Mouse (Mus musculus): ENCODE results near the gene Fam187b. TPM values are rescaled to one million over a fixed set of nuclear protein-coding genes. Genes with fewer than 3 reads are reported as not detected.

The Fam187b gene
- polyA plus RNA-seq, 1 experiment: 1.00 TPM

GRCm38 (mm10) chr7:31007775-31008174 is 34.2 kb downstream of the Fam187b start:
- TF ChIP-seq POLR2A (IDR thresholded peaks at IDR 0.05; ENCODE audit: control insufficient read depth, extremely low read depth, insufficient read depth, low read length, poor library complexity): no peak
- no peak for TF ChIP-seq CTCF (IDR thresholded peaks at IDR 0.05; ENCODE audit: borderline replicate concordance, control insufficient read depth, extremely low read depth, insufficient read depth, low read length, poor library complexity)
- WGBS: 44% methylated on average over 1 of the region's 1 CpGs
- DNase-seq: no peak
- no peaks in the 10 kb centered on the region for H3K27me3 ChIP-seq (ENCODE audit: control insufficient read depth, insufficient read depth, low read length)
- H3K27ac ChIP-seq (ENCODE audit: control insufficient read depth, insufficient read depth, low read length): no peak overlapping the region
- H3K4me3 ChIP-seq (ENCODE audit: control insufficient read depth, insufficient read depth, low read length): no peak overlapping the region
- peaks cover 3% of the 10 kb centered on the region for H3K4me1 ChIP-seq (replicated peaks; ENCODE audit: control insufficient read depth, insufficient read depth, low read length)
- no peaks in the 10 kb centered on the region for H3K36me3 ChIP-seq (ENCODE audit: control insufficient read depth, insufficient read depth, low read length)

GRCm38 (mm10) chr7:31008175-31008574 is 34.6 kb downstream of the Fam187b start:
- TF ChIP-seq CTCF (IDR thresholded peaks at IDR 0.05; ENCODE audit: borderline replicate concordance, control insufficient read depth, extremely low read depth, insufficient read depth, low read length, poor library complexity) (no peak), POLR2A (IDR thresholded peaks at IDR 0.05; ENCODE audit: control insufficient read depth, extremely low read depth, insufficient read depth, low read length, poor library complexity) (no peak)
- no peak for DNase-seq
- Histone ChIP-seq H3K4me3 (ENCODE audit: control insufficient read depth, insufficient read depth, low read length) (no peak overlapping the region), H3K36me3 (ENCODE audit: control insufficient read depth, insufficient read depth, low read length) (no peaks in the 10 kb centered on the region), H3K27me3 (ENCODE audit: control insufficient read depth, insufficient read depth, low read length) (no peaks in the 10 kb centered on the region), H3K4me1 (replicated peaks; ENCODE audit: control insufficient read depth, insufficient read depth, low read length) (no peaks in the 10 kb centered on the region), H3K27ac (ENCODE audit: control insufficient read depth, insufficient read depth, low read length) (no peak overlapping the region)
- 22% methylated on average over 1 of the region's 1 CpGs for WGBS

DNA sequence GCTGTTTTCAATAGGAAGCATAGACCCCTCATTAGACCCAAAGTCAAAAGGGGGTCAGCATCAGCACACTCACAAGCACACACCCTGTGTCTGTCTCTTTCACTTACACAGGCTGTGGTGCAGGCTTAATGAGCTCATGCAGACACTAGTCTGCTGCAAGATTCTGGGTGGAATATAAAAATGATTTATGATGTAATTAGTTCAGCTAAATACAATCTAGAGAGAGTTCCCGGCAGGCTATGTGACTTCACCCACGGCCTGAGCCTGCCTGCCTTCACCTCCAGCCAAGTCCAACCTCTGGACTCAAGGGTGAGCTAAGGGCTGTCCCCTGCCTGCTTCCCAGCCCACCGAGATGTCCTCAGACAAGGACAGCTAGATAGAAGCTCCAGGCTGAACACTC is 35.3 kb downstream of the Fam187b start:
- TF ChIP-seq POLR2A (IDR thresholded peaks at IDR 0.05; ENCODE audit: control insufficient read depth, extremely low read depth, insufficient read depth, low read length, poor library complexity) (no peak), CTCF (IDR thresholded peaks at IDR 0.05; ENCODE audit: borderline replicate concordance, control insufficient read depth, extremely low read depth, insufficient read depth, low read length, poor library complexity) (no peak)
- H3K4me3 ChIP-seq (ENCODE audit: control insufficient read depth, insufficient read depth, low read length): no peak overlapping the region
- no peaks in the 10 kb centered on the region for H3K4me1 ChIP-seq (replicated peaks; ENCODE audit: control insufficient read depth, insufficient read depth, low read length)
- WGBS: 84% methylated on average over 3 of the region's 3 CpGs
- H3K27ac ChIP-seq (ENCODE audit: control insufficient read depth, insufficient read depth, low read length): no peak overlapping the region
- H3K36me3 ChIP-seq (ENCODE audit: control insufficient read depth, insufficient read depth, low read length): no peaks in the 10 kb centered on the region
- no peak for DNase-seq
- no peaks in the 10 kb centered on the region for H3K27me3 ChIP-seq (ENCODE audit: control insufficient read depth, insufficient read depth, low read length)

- Histone ChIP-seq H3K4me1 (replicated peaks; ENCODE audit: control insufficient read depth, insufficient read depth, low read length) (no peaks in the 10 kb centered on the region), H3K27ac (ENCODE audit: control insufficient read depth, insufficient read depth, low read length) (no peak overlapping the region), H3K27me3 (ENCODE audit: control insufficient read depth, insufficient read depth, low read length) (no peaks in the 10 kb centered on the region), H3K4me3 (ENCODE audit: control insufficient read depth, insufficient read depth, low read length) (no peak overlapping the region), H3K36me3 (ENCODE audit: control insufficient read depth, insufficient read depth, low read length) (no peaks in the 10 kb centered on the region)
- no peak for DNase-seq
- 92% methylated on average over 5 of the region's 5 CpGs for WGBS
- TF ChIP-seq POLR2A (IDR thresholded peaks at IDR 0.05; ENCODE audit: control insufficient read depth, extremely low read depth, insufficient read depth, low read length, poor library complexity) (no peak), CTCF (IDR thresholded peaks at IDR 0.05; ENCODE audit: borderline replicate concordance, control insufficient read depth, extremely low read depth, insufficient read depth, low read length, poor library complexity) (no peak)
Measured at GRCm38 (mm10) chr7:31012971-31013370, 39.4 kb downstream of the Fam187b start.

GRCm38 (mm10) chr7:31017104-31017901 is 43.7 kb downstream of the Fam187b start:
- no peak for DNase-seq
- Histone ChIP-seq H3K27me3 (ENCODE audit: control insufficient read depth, insufficient read depth, low read length) (no peaks in the 10 kb centered on the region), H3K4me1 (replicated peaks; ENCODE audit: control insufficient read depth, insufficient read depth, low read length) (no peaks in the 10 kb centered on the region), H3K27ac (ENCODE audit: control insufficient read depth, insufficient read depth, low read length) (no peak overlapping the region), H3K36me3 (ENCODE audit: control insufficient read depth, insufficient read depth, low read length) (no peaks in the 10 kb centered on the region), H3K4me3 (ENCODE audit: control insufficient read depth, insufficient read depth, low read length) (no peak overlapping the region)
- 30% methylated on average over 10 of the region's 10 CpGs for WGBS
- TF ChIP-seq CTCF (IDR thresholded peaks at IDR 0.05; ENCODE audit: borderline replicate concordance, control insufficient read depth, extremely low read depth, insufficient read depth, low read length, poor library complexity): no peak
- no peak for TF ChIP-seq POLR2A (IDR thresholded peaks at IDR 0.05; ENCODE audit: control insufficient read depth, extremely low read depth, insufficient read depth, low read length, poor library complexity)

DNA sequence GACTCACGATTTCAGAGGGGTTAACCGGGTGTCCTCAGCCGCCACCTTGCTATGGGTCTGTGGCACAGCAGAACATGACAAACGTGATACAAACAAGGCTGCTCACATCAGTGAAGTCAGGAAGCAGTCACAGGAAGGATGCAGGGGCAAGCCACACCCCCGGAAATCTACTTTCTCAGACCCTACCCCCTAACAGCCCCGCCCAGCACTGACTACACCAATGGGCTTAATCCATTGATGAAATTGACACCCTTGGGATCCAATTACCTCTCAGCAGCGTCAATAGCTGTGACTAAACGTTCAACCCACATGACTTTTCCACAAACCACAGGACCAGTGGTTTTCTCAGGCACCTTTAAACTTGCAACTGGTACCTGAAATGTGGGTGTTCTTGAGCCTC is 55.0 kb downstream of the Fam187b start:
- H3K27me3 ChIP-seq (ENCODE audit: control insufficient read depth, insufficient read depth, low read length): no peaks in the 10 kb centered on the region
- WGBS: 64% methylated on average over 8 of the region's 8 CpGs
- H3K4me3 ChIP-seq (ENCODE audit: control insufficient read depth, insufficient read depth, low read length): no peak overlapping the region
- peaks cover 25% of the 10 kb centered on the region for H3K4me1 ChIP-seq (replicated peaks; ENCODE audit: control insufficient read depth, insufficient read depth, low read length)
- H3K27ac ChIP-seq (ENCODE audit: control insufficient read depth, insufficient read depth, low read length): no peak overlapping the region
- TF ChIP-seq CTCF (IDR thresholded peaks at IDR 0.05; ENCODE audit: borderline replicate concordance, control insufficient read depth, extremely low read depth, insufficient read depth, low read length, poor library complexity) (no peak), POLR2A (IDR thresholded peaks at IDR 0.05; ENCODE audit: control insufficient read depth, extremely low read depth, insufficient read depth, low read length, poor library complexity) (no peak)
- DNase-seq: no peak
- no peaks in the 10 kb centered on the region for H3K36me3 ChIP-seq (ENCODE audit: control insufficient read depth, insufficient read depth, low read length)
